Mouse (Mus musculus): ENCODE results near the gene Gm47429.

- TF ChIP-seq FLI1 (IDR thresholded peaks at IDR 0.05; ENCODE audit: low read length) (no peak), GATA1 (IDR thresholded peaks at IDR 0.05; ENCODE audit: borderline replicate concordance, low read length) (no peak)
Measured at GRCm38 (mm10) chr13:50423625-50424209, 20.0 kb downstream of the Gm47429 start.

All from megakaryocyte, embryonic 14.5 days (primary cell).